Mouse (Mus musculus) lung, embryonic 16.5 days (tissue): ENCODE measurements around the gene Gadd45g. TPM values are rescaled to one million over a fixed set of nuclear protein-coding genes. Genes with fewer than 3 reads are reported as not detected.

Experiments
- ATAC-seq: fragments of 200-750 bp; cut with Nextera tagmentation; 2 replicates; pipeline ENCODE4 v1.8.0; 2017; ENCODE audit warnings: low read depth, mild to moderate bottlenecking, moderate library complexity
- H3K27ac ChIP-seq: fragments of 300-500 bp; sonication (generic); 2 replicates; pipeline ENCODE4 v1.5.1; 2014; ENCODE audit warnings: mild to moderate bottlenecking, control low read depth, low read length
- H3K27me3 ChIP-seq: fragments of 300-500 bp; sonication (generic); 2 replicates; pipeline ENCODE4 v1.6.1; 2014; ENCODE audit warnings: low read depth, low read length, mixed read lengths; ENCODE audit not compliant: control insufficient read depth, insufficient read depth
- H3K36me3 ChIP-seq: fragments of 300-500 bp; sonication (generic); 2 replicates; pipeline ENCODE4 v1.6.1; 2014; ENCODE audit warnings: low read length; ENCODE audit not compliant: control insufficient read depth, insufficient read depth
- H3K4me1 ChIP-seq: fragments of 300-500 bp; sonication (generic); replicated peaks from 2 replicates; pipeline ENCODE4 v1.6.1; 2014; ENCODE audit warnings: low read length, mixed read lengths; ENCODE audit not compliant: control insufficient read depth, insufficient read depth
- H3K4me2 ChIP-seq: fragments of 300-500 bp; sonication (generic); 2 replicates; pipeline ENCODE4 v1.6.1; 2014; ENCODE audit warnings: low read depth, low read length, control low read depth
- H3K4me3 ChIP-seq: fragments of 300-500 bp; sonication (generic); 2 replicates; pipeline ENCODE4 v1.5.1; 2014; ENCODE audit warnings: mild to moderate bottlenecking, low read length, control low read depth
- H3K9ac ChIP-seq: fragments of 300-500 bp; sonication (generic); 2 replicates; pipeline ENCODE4 v1.6.1; 2014; ENCODE audit warnings: low read length, control low read depth
- H3K9me3 ChIP-seq: fragments of 300-500 bp; sonication (generic); 2 replicates; pipeline ENCODE4 v1.6.1; 2016; ENCODE audit warnings: low read length; ENCODE audit not compliant: control insufficient read depth
- WGBS: fragments of 180-500 bp; shearing (Covaris S2); extraction: QIAGEN DNeasy Blood & Tissue Kit; methylation state at CpG from one replicate; pipeline ENCODE4 v1.1.7; 2014; 5-methylcytosine and 5-hydroxymethylcytosine counted together
- polyA plus RNA-seq: library from polyadenylated mRNA; unstranded; fragments of >200 nt; fragmentation: Nextera tagmentation; extraction: Ambion mirVana; gene quantifications from 2 replicates; pipeline ENCODE4 v1.2.1, GENCODE M21; 2015

The Gadd45g gene
- polyA plus RNA-seq, 1 experiment from 2014 or later: 74.4 TPM

GRCm38 (mm10) chr13:51842191-51842590 lies 4.3 kb upstream of the Gadd45g start:
- 22% methylated on average over 5 of the region's 5 CpGs for WGBS
- no peak for ATAC-seq
- Histone ChIP-seq H3K4me1 (peaks cover 14% of the 10 kb centered on the region; the same call in 1 of the 2 replicates), H3K36me3 (no peaks in the 10 kb centered on the region), H3K9ac (0 out of 2 replicates have a peak overlapping the region, but pooled peaks have one; percentile 22), H3K27me3 (peaks cover 9% of the 10 kb centered on the region; the same call in 1 of the 2 replicates), H3K27ac (no peak overlapping the region), H3K9me3 (no peaks in the 10 kb centered on the region), H3K4me2 (peak overlapping the region; percentile 40), H3K4me3 (no peak overlapping the region)

GRCm38 (mm10) chr13:51842773-51843172 lies 3.7 kb upstream of the Gadd45g start:
- H3K4me3 ChIP-seq: peak overlapping the region; percentile 13; the same call in 1 of the 2 replicates
- no peak for ATAC-seq
- no peaks in the 10 kb centered on the region for H3K36me3 ChIP-seq
- peaks cover 14% of the 10 kb centered on the region; the same call in 1 of the 2 replicates for H3K4me1 ChIP-seq
- peak overlapping the region; percentile 40 for H3K4me2 ChIP-seq
- WGBS: 19% methylated on average over 12 of the region's 12 CpGs
- no peak overlapping the region; the same call in 1 of the 2 replicates for H3K9ac ChIP-seq
- peaks cover 9% of the 10 kb centered on the region; the same call in 1 of the 2 replicates for H3K27me3 ChIP-seq
- H3K27ac ChIP-seq: no peak overlapping the region
- H3K9me3 ChIP-seq: no peaks in the 10 kb centered on the region

- Histone ChIP-seq H3K27ac (no peak overlapping the region), H3K9me3 (no peaks in the 10 kb centered on the region), H3K4me2 (no peak overlapping the region), H3K4me1 (peaks cover 14% of the 10 kb centered on the region; the same call in 1 of the 2 replicates), H3K4me3 (no peak overlapping the region), H3K9ac (no peak overlapping the region), H3K36me3 (no peaks in the 10 kb centered on the region), H3K27me3 (peaks cover 9% of the 10 kb centered on the region; the same call in 1 of the 2 replicates)
- WGBS: 67% methylated on average over 4 of the region's 4 CpGs
- ATAC-seq: no peak
Observed at GRCm38 (mm10) chr13:51843298-51843697, 3.2 kb upstream of the Gadd45g start.

- H3K9ac ChIP-seq: no peak overlapping the region
- H3K4me2 ChIP-seq: no peak overlapping the region
- H3K27ac ChIP-seq: no peak overlapping the region
- 68% methylated on average over 10 of the region's 10 CpGs for WGBS
- peaks cover 9% of the 10 kb centered on the region; the same call in 1 of the 2 replicates for H3K27me3 ChIP-seq
- ATAC-seq: no peak
- no peak overlapping the region for H3K4me3 ChIP-seq
- H3K9me3 ChIP-seq: no peaks in the 10 kb centered on the region
- H3K4me1 ChIP-seq: peaks cover 22% of the 10 kb centered on the region
- no peaks in the 10 kb centered on the region for H3K36me3 ChIP-seq
Observed at GRCm38 (mm10) chr13:51844118-51844517, 2.4 kb upstream of the Gadd45g start.

- no peaks in the 10 kb centered on the region for H3K36me3 ChIP-seq
- H3K27me3 ChIP-seq: peaks cover 9% of the 10 kb centered on the region; the same call in 1 of the 2 replicates
- H3K4me1 ChIP-seq: peaks cover 27% of the 10 kb centered on the region
- no peak overlapping the region for H3K4me3 ChIP-seq
- no peak overlapping the region for H3K9ac ChIP-seq
- peak overlapping the region; percentile 96; the same call in 1 of the 2 replicates for H3K4me2 ChIP-seq
- ATAC-seq: no peak
- no peaks in the 10 kb centered on the region for H3K9me3 ChIP-seq
- 16% methylated on average over 10 of the region's 10 CpGs for WGBS
- no peak overlapping the region for H3K27ac ChIP-seq
Observed at GRCm38 (mm10) chr13:51844661-51845060, 1.8 kb upstream of the Gadd45g start.

GRCm38 (mm10) chr13:51845072-51845471 lies 1.4 kb upstream of the Gadd45g start:
- Histone ChIP-seq H3K27ac (peak overlapping the region; percentile 96), H3K27me3 (peaks cover 9% of the 10 kb centered on the region; the same call in 1 of the 2 replicates), H3K9me3 (no peaks in the 10 kb centered on the region), H3K36me3 (no peaks in the 10 kb centered on the region), H3K4me1 (peaks cover 31% of the 10 kb centered on the region), H3K9ac (peak overlapping the region; percentile 78), H3K4me3 (peak overlapping the region; percentile 63), H3K4me2 (peak overlapping the region; percentile 96)
- whole genome bisulfite sequencing: 9% methylated on average over 10 of the region's 10 CpGs
- ATAC-seq: no peak

GRCm38 (mm10) chr13:51845591-51846191 lies 787 bp upstream of the Gadd45g start:
- Histone ChIP-seq H3K4me2 (peak overlapping the region; percentile 96), H3K36me3 (no peaks in the 10 kb centered on the region), H3K9ac (peak overlapping the region; percentile 78), H3K27me3 (peaks cover 4% of the 10 kb centered on the region; the same call in 1 of the 2 replicates), H3K27ac (peak overlapping the region; percentile 96), H3K4me1 (peaks cover 33% of the 10 kb centered on the region), H3K4me3 (peak overlapping the region; percentile 63), H3K9me3 (no peaks in the 10 kb centered on the region)
- WGBS: 0% methylated on average over 43 of the region's 45 CpGs
- ATAC-seq: peak; percentile 23; the same call in 1 of the 2 replicates

- H3K27ac ChIP-seq: peak overlapping the region; percentile 85
- peak overlapping the region; percentile 63 for H3K4me3 ChIP-seq
- ATAC-seq: peak; percentile 7
- H3K4me1 ChIP-seq: peaks cover 28% of the 10 kb centered on the region
- H3K36me3 ChIP-seq: no peaks in the 10 kb centered on the region
- WGBS: 0% methylated on average over 63 of the region's 63 CpGs
- H3K9me3 ChIP-seq: no peaks in the 10 kb centered on the region
- peak overlapping the region; percentile 78 for H3K9ac ChIP-seq
- peak overlapping the region; percentile 96 for H3K4me2 ChIP-seq
- H3K27me3 ChIP-seq: no peaks in the 10 kb centered on the region
Observed at GRCm38 (mm10) chr13:51846868-51847793, 653 bp downstream of the Gadd45g start.
